Mouse (Mus musculus): ENCODE results near the gene Prkg1. TPM values are rescaled to one million over a fixed set of nuclear protein-coding genes. Genes with fewer than 3 reads are reported as not detected.

Prkg1 gene
- polyA plus RNA-seq, 1 experiment from 2014 or later, result 3.2 TPM

DNA sequence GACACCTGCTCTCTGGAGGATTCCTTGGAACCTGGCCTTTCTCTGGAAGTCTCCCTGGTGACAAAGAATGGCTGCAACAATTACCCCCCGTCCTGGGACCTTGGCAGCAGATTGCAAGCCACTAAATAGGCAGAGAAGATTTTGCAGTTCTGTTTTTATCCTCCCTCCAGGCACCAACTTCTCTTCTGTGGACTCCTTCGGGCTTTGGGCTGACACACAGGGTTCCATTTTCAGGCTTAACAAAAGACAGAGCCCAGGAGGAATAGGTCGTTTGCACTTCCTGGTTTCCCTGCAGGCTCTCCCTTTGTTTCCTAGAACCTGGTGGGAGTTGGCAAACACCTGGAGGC is 690.1 kb downstream of the Prkg1 start:
- WGBS, result 4% methylated on average over 3 of the region's 3 CpGs
- peak overlapping the region; percentile 35 for H3K4me3 ChIP-seq
- DNase-seq (ENCODE audit: low spot score), result no peak
- no peaks in the 10 kb centered on the region for H3K36me3 ChIP-seq
- H3K4me1 ChIP-seq, result peaks cover 18% of the 10 kb centered on the region
- no peaks in the 10 kb centered on the region for H3K9me3 ChIP-seq (replicated peaks)
- peak overlapping the region; percentile 78 for H3K27ac ChIP-seq (replicated peaks)
- peaks cover 17% of the 10 kb centered on the region; the same call in 1 of the 2 replicates for H3K27me3 ChIP-seq (ENCODE audit: low read depth, poor library complexity, severe bottlenecking)

DNA sequence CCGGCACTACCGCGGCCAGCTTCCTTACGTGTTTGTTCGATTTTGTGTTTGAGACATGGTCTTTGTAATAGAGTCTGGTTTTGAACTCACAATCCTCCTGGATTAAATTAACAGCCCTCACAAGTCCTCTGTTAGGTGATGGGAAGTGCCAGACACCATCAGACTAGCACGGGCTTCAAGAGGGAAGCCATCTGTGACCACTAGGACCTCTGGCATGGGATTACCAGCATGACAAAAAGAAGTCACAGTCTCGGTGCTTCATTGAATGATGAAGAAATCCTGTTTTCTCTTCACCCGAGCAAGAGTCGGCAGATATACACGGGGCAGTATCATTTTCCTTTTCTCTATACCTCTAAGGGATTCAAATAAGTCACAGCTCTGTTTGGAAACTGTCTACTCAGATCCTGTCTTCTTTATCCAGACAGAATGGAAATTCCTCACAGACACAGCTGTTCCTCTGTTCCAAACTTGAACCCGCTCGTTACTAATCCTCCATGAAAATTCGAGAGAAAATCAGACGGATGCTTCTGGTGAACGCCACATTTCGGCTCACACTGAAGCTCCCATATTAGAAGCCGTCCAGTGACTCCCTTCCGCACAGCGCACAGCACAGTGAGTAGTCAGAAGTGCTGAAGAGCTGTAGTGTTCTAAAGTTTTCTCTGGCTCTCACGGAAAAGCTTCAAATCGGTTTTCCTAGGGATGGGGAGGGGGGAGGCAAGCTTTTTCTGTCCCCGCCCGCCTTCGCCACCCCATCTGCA is 690.7 kb downstream of the Prkg1 start:
- peak overlapping the region; percentile 78 for H3K27ac ChIP-seq (replicated peaks)
- 35% methylated on average over 24 of the region's 24 CpGs for WGBS
- no peaks in the 10 kb centered on the region for H3K9me3 ChIP-seq (replicated peaks)
- H3K27me3 ChIP-seq (ENCODE audit: low read depth, poor library complexity, severe bottlenecking), result peaks cover 17% of the 10 kb centered on the region; the same call in 1 of the 2 replicates
- peak; percentile 45 for DNase-seq (ENCODE audit: low spot score)
- H3K36me3 ChIP-seq, result no peaks in the 10 kb centered on the region
- H3K4me3 ChIP-seq, result peak overlapping the region; percentile 35
- H3K4me1 ChIP-seq, result peaks cover 18% of the 10 kb centered on the region

DNA sequence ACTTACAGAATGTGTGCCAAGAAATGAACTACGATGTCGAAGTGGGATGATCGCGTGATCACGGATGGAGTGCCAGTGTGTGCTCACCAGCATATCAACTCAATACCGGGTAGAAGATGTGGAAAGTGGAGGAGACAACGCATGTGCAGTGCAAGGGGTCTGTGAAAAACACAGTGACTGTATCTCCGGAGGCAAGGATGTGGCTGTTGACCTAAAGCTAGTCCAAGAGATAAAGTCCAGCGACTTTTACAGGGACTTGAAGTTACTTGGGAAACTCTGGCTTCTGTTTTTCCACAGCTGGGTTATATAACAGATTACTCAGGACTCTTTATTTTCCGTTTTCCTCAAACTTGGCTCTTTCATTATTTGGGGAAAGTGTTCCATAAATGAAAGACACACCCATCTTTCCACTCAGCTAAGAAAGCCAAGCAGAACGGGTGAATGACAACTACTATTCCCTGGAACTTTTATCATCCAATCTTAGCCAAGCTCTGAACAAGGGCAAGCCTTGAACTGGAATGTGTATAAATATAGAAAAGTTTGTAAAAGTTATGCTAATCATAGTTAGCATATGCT is 699.5 kb downstream of the Prkg1 start:
- 89% methylated on average over 11 of the region's 11 CpGs for WGBS
- DNase-seq (ENCODE audit: low spot score), result no peak
- H3K27ac ChIP-seq (replicated peaks), result no peak overlapping the region
- H3K27me3 ChIP-seq (ENCODE audit: low read depth, poor library complexity, severe bottlenecking), result no peaks in the 10 kb centered on the region
- H3K36me3 ChIP-seq, result no peaks in the 10 kb centered on the region
- no peaks in the 10 kb centered on the region for H3K9me3 ChIP-seq (replicated peaks)
- H3K4me1 ChIP-seq, result no peaks in the 10 kb centered on the region
- no peak overlapping the region for H3K4me3 ChIP-seq

DNA sequence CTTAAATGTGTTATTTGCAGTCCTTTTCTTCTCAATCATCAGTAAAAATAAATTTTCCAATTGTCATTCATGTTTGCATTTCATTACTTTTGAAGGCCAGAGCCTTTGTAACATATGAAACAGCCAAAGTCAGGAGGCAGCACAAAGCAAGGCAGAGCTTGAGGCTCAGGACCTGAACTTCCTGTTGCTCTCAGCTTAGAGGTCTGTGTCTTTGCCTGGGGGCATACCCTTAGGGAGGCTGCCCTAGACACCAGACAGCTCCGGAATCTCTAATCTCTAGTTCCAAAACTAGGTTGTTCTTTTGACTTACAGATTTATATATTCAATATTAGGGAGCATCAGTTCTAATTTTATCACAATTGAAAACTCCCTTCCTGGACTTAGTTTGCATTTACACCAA is 700.1 kb downstream of the Prkg1 start:
- WGBS, result 87% methylated on average over 1 of the region's 1 CpGs
- no peak for DNase-seq (ENCODE audit: low spot score)

DNA sequence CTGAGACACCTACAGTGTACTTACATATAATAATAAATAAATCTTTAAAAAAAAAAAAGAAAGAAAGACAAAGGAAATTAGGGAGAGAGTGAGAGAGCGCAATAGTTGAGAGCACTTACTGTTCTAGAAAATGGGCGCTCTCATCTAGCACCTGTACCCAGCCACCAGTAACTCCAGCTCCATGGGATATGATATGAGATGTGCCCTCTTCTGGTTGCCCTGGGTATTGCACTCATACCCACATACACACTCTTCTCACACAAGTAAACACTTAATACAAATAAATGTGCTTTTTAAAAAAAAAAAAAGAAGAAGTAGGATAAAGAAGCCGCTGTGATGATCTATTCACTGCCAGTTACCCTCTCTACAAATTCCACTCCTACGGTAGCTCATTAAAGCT is 718.2 kb downstream of the Prkg1 start:
- 98% methylated on average over 4 of the region's 4 CpGs for WGBS
- no peak overlapping the region for H3K4me3 ChIP-seq

More for the DNA sequence above, 700.1 kb downstream of the Prkg1 start:
- H3K36me3 ChIP-seq, result no peaks in the 10 kb centered on the region
- H3K4me3 ChIP-seq, result no peak overlapping the region
- H3K27ac ChIP-seq (replicated peaks), result no peak overlapping the region
- no peaks in the 10 kb centered on the region for H3K9me3 ChIP-seq (replicated peaks)
- H3K27me3 ChIP-seq (ENCODE audit: low read depth, poor library complexity, severe bottlenecking), result no peaks in the 10 kb centered on the region
- H3K4me1 ChIP-seq, result no peaks in the 10 kb centered on the region

DNA sequence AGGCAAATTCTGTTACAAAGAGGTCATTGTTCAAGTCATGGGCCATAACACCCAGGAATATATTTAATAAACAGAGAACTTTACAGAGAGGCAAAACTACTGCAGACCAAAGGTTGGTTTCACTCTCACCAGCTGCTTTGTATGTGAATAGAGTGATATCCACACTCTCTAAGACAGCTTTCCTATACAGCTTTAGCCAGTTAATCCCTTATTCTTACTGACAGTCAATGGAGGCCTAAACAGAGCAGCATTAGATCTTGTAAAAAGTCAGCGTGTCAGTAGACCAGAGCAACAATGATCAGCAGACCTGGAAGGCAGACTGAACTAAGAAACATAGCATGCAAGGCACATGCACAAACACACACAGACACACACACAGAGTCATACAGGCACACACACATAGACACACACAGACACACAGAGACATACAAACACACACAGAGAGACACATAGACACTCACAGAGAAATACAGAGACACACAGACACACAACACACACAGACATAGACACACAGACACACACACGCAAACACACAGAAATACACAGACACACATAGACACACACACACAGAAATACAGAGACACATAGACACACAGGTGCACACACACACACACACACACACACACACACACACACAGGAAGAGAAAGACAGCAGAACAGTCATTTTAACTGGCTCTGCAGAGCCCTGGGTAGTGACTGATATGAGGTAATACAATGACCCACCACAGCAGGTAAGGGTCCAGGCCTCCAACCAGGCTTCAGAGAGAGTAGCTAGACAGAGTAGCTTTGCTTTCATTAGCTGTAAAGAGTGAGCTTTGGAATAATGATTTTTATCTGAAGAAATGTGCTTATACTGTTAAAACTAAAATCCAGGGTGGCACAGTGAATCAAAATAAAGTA is 723.6 kb downstream of the Prkg1 start:
- Histone ChIP-seq H3K27ac (replicated peaks) (no peak overlapping the region; the same call in 1 of the 2 replicates), H3K27me3 (ENCODE audit: low read depth, poor library complexity, severe bottlenecking) (no peaks in the 10 kb centered on the region), H3K36me3 (no peaks in the 10 kb centered on the region), H3K4me3 (no peak overlapping the region), H3K9me3 (replicated peaks) (no peaks in the 10 kb centered on the region), H3K4me1 (peaks cover 13% of the 10 kb centered on the region)
- WGBS, result 67% methylated on average over 2 of the region's 2 CpGs
- no peak for DNase-seq (ENCODE audit: low spot score)

More for the DNA sequence above, 718.2 kb downstream of the Prkg1 start:
- Histone ChIP-seq H3K36me3 (no peaks in the 10 kb centered on the region), H3K4me1 (no peaks in the 10 kb centered on the region), H3K27me3 (ENCODE audit: low read depth, poor library complexity, severe bottlenecking) (no peaks in the 10 kb centered on the region), H3K27ac (replicated peaks) (no peak overlapping the region), H3K9me3 (replicated peaks) (no peaks in the 10 kb centered on the region)
- no peak for DNase-seq (ENCODE audit: low spot score)

DNA sequence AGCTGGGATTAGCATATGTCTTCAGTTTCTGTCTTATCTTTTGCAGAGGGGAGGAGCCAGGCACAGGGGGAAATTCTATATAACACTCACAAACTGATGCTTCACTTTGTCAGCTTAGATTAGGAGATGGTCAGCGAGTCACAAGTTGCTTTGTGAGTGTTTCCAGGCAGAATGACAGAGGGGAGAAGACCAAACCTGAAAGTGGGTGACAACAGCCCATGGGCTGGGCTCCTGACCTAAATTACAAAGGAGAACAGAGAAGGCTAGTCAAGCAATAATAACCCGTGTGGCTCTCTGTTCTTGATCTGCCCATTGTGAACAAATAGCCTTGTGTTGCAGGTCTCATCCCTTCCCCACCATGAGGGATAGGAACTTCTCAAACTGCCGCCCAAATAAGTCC is 725.9 kb downstream of the Prkg1 start:
- H3K9me3 ChIP-seq (replicated peaks), result no peaks in the 10 kb centered on the region
- H3K36me3 ChIP-seq, result no peaks in the 10 kb centered on the region
- no peak overlapping the region for H3K27ac ChIP-seq (replicated peaks)
- no peak overlapping the region for H3K4me3 ChIP-seq
- no peak for DNase-seq (ENCODE audit: low spot score)
- no peaks in the 10 kb centered on the region for H3K27me3 ChIP-seq (ENCODE audit: low read depth, poor library complexity, severe bottlenecking)
- WGBS, result 69% methylated on average over 3 of the region's 3 CpGs
- H3K4me1 ChIP-seq, result peaks cover 13% of the 10 kb centered on the region

DNA sequence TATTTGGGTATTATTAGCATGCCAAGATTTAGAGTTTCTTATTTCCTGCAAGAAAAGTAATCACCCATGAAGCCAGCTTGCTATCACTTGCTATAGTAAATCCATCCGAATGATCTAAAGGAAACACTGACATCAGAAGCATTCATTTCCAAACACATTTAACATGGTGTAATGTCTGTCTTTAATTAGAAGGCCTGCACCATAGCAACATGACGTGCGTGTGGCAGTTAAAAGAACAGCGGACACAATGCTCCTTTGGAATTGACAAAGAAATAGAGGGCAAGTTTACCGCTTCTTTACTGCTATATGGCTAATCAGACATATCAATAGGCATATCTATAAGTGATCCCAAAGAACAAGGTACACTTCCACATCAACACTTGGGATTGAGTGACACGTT is 733.2 kb downstream of the Prkg1 start:
- no peaks in the 10 kb centered on the region for H3K27me3 ChIP-seq (ENCODE audit: low read depth, poor library complexity, severe bottlenecking)
- H3K4me1 ChIP-seq, result no peaks in the 10 kb centered on the region
- no peaks in the 10 kb centered on the region for H3K9me3 ChIP-seq (replicated peaks)
- no peak overlapping the region for H3K27ac ChIP-seq (replicated peaks)
- WGBS, result 84% methylated on average over 6 of the region's 6 CpGs
- DNase-seq (ENCODE audit: low spot score), result no peak
- H3K4me3 ChIP-seq, result no peak overlapping the region
- H3K36me3 ChIP-seq, result no peaks in the 10 kb centered on the region

DNA sequence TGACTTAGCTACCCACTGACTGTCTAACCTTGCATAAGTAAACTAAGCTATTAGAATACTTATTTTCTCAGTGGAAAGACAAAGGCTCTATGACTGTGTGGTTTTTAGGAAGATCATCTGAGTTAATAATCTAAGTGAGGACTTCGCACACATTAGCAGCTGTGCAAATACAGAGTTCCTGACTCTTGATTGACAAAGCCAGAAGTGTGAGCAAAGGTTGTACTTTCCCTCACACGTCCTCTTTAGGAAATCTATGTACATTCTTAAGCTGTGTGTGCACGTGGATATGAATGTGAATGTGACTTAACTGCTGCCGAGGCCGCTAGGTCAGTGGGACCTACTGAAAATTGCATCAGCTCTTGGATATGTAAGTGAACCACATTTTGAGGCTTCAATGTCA is 738.0 kb downstream of the Prkg1 start:
- H3K4me3 ChIP-seq, result no peak overlapping the region
- DNase-seq (ENCODE audit: low spot score), result no peak
- no peaks in the 10 kb centered on the region for H3K9me3 ChIP-seq (replicated peaks)
- no peaks in the 10 kb centered on the region for H3K36me3 ChIP-seq
- WGBS, result 84% methylated on average over 5 of the region's 5 CpGs
- H3K27ac ChIP-seq (replicated peaks), result no peak overlapping the region
- H3K27me3 ChIP-seq (ENCODE audit: low read depth, poor library complexity, severe bottlenecking), result no peaks in the 10 kb centered on the region
- H3K4me1 ChIP-seq, result no peaks in the 10 kb centered on the region

DNA sequence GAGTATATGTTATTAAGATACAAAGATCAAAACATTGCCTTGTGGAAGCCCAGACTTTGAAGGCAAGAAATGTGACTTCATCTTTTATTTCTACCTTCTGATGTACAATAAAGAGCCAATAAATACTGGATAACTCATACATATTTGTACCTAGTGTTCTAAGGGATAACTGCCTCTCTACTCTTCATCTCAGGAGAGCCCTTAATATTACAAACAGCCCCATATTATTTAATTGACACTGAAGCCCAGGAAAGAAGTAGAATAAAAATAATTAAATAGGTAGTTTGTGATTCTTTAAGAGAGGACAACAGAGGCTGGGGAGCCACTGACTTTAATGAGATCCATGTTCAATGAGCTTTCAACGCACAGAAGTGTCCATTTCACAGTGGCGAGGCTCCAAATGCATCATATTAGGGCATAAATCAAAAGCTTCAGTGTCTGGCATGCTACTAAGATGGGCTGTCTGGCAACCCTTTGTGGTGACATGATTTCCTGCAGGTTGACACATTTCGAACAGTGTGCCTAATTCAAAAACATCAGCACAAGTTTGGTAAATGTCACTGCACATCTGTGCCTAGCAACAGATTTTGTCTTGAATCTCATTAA is 753.2 kb downstream of the Prkg1 start:
- DNase-seq (ENCODE audit: low spot score), result no peak
- Histone ChIP-seq H3K9me3 (replicated peaks) (no peaks in the 10 kb centered on the region), H3K4me1 (no peaks in the 10 kb centered on the region), H3K27me3 (ENCODE audit: low read depth, poor library complexity, severe bottlenecking) (no peaks in the 10 kb centered on the region), H3K36me3 (no peaks in the 10 kb centered on the region), H3K27ac (replicated peaks) (no peak overlapping the region), H3K4me3 (no peak overlapping the region)
- WGBS, result 95% methylated on average over 3 of the region's 3 CpGs

DNA sequence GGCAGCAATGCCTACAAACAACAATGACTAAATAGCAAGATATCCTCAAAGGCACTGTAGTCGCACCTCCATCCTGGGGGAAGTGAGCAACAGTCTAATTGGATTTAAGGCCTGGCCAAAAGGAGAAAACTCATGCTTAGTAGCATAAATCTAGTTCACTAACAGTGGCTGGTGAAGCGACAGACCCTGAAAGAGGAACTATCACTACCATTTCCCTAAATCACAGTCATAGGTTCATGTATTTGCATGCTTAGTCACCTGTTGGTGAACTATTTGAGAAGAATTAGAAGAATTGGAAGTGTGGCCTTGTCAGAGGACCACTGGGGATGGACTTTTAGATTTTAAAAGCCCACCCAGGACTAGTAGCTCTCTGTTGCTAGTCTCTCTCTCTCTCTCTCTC is 766.3 kb downstream of the Prkg1 start:
- H3K27ac ChIP-seq (replicated peaks), result no peak overlapping the region
- DNase-seq (ENCODE audit: low spot score), result no peak
- 93% methylated on average over 2 of the region's 2 CpGs for WGBS
- H3K27me3 ChIP-seq (ENCODE audit: low read depth, poor library complexity, severe bottlenecking), result no peaks in the 10 kb centered on the region
- H3K4me3 ChIP-seq, result no peak overlapping the region
- no peaks in the 10 kb centered on the region for H3K4me1 ChIP-seq
- H3K9me3 ChIP-seq (replicated peaks), result no peaks in the 10 kb centered on the region
- H3K36me3 ChIP-seq, result no peaks in the 10 kb centered on the region

DNA sequence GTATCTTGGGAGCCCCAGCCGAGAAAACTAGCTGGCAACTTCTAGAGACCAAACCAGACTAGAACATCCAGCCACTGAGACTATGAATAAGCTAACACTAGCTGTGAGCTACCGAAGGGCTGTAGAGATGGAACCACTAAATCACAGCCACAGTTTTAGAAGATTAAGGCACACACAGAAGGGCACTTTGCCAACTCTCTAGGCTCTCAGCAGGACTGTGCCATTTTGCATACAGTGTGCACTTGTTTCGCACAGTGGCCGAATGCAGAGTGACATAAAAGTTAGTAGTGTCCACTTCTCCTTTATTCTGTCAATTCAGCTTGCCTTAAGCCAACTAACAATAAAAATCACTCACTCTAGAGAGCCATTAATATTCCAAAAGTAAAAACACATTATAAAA is 774.4 kb downstream of the Prkg1 start:
- Histone ChIP-seq H3K4me3 (no peak overlapping the region), H3K36me3 (no peaks in the 10 kb centered on the region), H3K9me3 (replicated peaks) (no peaks in the 10 kb centered on the region), H3K27me3 (ENCODE audit: low read depth, poor library complexity, severe bottlenecking) (no peaks in the 10 kb centered on the region), H3K4me1 (no peaks in the 10 kb centered on the region), H3K27ac (replicated peaks) (no peak overlapping the region)
- WGBS, result 90% methylated on average over 4 of the region's 4 CpGs
- DNase-seq (ENCODE audit: low spot score), result no peak

Measured in midbrain, embryonic 10.5 days (tissue).